Mouse (Mus musculus) CH12.LX (cell line): ENCODE results near the gene Grap2. TPM values are rescaled to one million over a fixed set of nuclear protein-coding genes. Genes with fewer than 3 reads are reported as not detected.

ENCODE experiments used
- DNase-seq: peaks from one replicate; pipeline ENCODE4 v3.0.0-alpha.2; 2013; ENCODE audit errors: extremely low read depth
- H3K27ac ChIP-seq: 2 replicates; pipeline ENCODE4 v1.5.1; 2012; ENCODE audit warnings: low read depth, mild to moderate bottlenecking, control low read depth, moderate library complexity; ENCODE audit not compliant: insufficient read depth
- H3K27me3 ChIP-seq: replicated peaks from 2 replicates; pipeline ENCODE3; 2012; ENCODE audit warnings: inconsistent platforms
- H3K36me3 ChIP-seq, 2 experiments: replicated peaks in 1 of 2; 2 replicates each; pipeline versions ENCODE3 to v1.6.1; 2012; ENCODE audit warnings: inconsistent platforms in 1 of 2, low read length in 1 of 2, mild to moderate bottlenecking in 1 of 2, mixed read lengths in 1 of 2, moderate library complexity in 1 of 2; ENCODE audit not compliant: control insufficient read depth in 1 of 2, insufficient read depth in 1 of 2
- H3K4me1 ChIP-seq, 2 experiments: 2 replicates each; pipeline ENCODE4 v1.6.1; 2012; ENCODE audit warnings: inconsistent platforms in 1 of 2, moderate library complexity in 1 of 2; ENCODE audit not compliant: insufficient read depth in 2 of 2, control insufficient read depth in 1 of 2
- H3K4me2 ChIP-seq: 2 replicates; pipeline ENCODE4 v1.6.1; 2012; ENCODE audit warnings: low read depth, mild to moderate bottlenecking, control low read depth; ENCODE audit not compliant: poor library complexity, insufficient read depth, severe bottlenecking
- H3K4me3 ChIP-seq, 3 experiments: fragments of 150-350 bp in 1 of 3; sonication (generic) in 1 of 3; replicated peaks in 1 of 3; 2 replicates each; pipeline versions ENCODE3 to v1.5.1; 2011 to 2012; ENCODE audit warnings: low read depth in 2 of 3, low read length in 2 of 3, mild to moderate bottlenecking in 2 of 3, moderate library complexity in 2 of 3, control low read depth in 1 of 3, improper control_type of control experiment in 1 of 3, inconsistent platforms in 1 of 3, mixed read lengths in 1 of 3; ENCODE audit not compliant: poor library complexity in 1 of 3
- H3K79me2 ChIP-seq: replicated peaks from 2 replicates; pipeline ENCODE4 v1.6.1; 2012; ENCODE audit warnings: mild to moderate bottlenecking, moderate library complexity; ENCODE audit not compliant: control insufficient read depth, poor library complexity, insufficient read depth, severe bottlenecking; ENCODE audit errors: extremely low read depth
- H3K9ac ChIP-seq: 2 replicates; pipeline ENCODE4 v1.6.1; 2012; ENCODE audit warnings: low read depth, mild to moderate bottlenecking, control low read depth, moderate library complexity; ENCODE audit not compliant: insufficient read depth
- H3K9me3 ChIP-seq: replicated peaks from 2 replicates; pipeline ENCODE3; 2012; ENCODE audit warnings: low read length, inconsistent platforms, mixed read lengths
- CHD1 ChIP-seq: IDR thresholded peaks from 2 replicates; pipeline ENCODE4 v1.6.1; 2012; ENCODE audit warnings: low read depth, low read length, improper control_type of control experiment, inconsistent platforms
- CHD2 ChIP-seq: IDR thresholded peaks from 2 replicates; pipeline ENCODE4 v1.6.1; 2011; ENCODE audit warnings: low read length, improper control_type of control experiment
- E2F4 ChIP-seq: IDR thresholded peaks from 2 replicates; pipeline ENCODE4 v1.6.1; 2011; ENCODE audit warnings: low read depth, low read length, improper control_type of control experiment; ENCODE audit not compliant: insufficient replicate concordance
- GABPA ChIP-seq: IDR thresholded peaks from 2 replicates; pipeline ENCODE4 v1.6.1; 2012; ENCODE audit warnings: low read depth, low read length, improper control_type of control experiment, inconsistent platforms; ENCODE audit not compliant: insufficient replicate concordance
- HCFC1 ChIP-seq: IDR thresholded peaks from 2 replicates; pipeline ENCODE4 v1.6.1; 2012; ENCODE audit warnings: low read depth, mild to moderate bottlenecking, inconsistent platforms, low read length, improper control_type of control experiment
- JUN ChIP-seq: IDR thresholded peaks from 2 replicates; pipeline ENCODE4 v1.6.1; 2011; ENCODE audit warnings: low read depth, mild to moderate bottlenecking, low read length, improper control_type of control experiment, moderate library complexity; ENCODE audit not compliant: insufficient read depth
- JUND ChIP-seq: conservative IDR thresholded peaks from 2 replicates; pipeline ENCODE4 v1.6.1; 2011; ENCODE audit warnings: low read depth, low read length, improper control_type of control experiment
- MAFK ChIP-seq: IDR thresholded peaks from 2 replicates; pipeline ENCODE4 v1.6.1; 2011; ENCODE audit warnings: low read length, improper control_type of control experiment; ENCODE audit not compliant: insufficient replicate concordance
- MAZ ChIP-seq: IDR thresholded peaks from 2 replicates; pipeline ENCODE4 v1.6.1; 2012; ENCODE audit warnings: low read depth, mild to moderate bottlenecking, inconsistent platforms, low read length, improper control_type of control experiment, moderate library complexity
- MXI1 ChIP-seq: IDR thresholded peaks from 2 replicates; pipeline ENCODE4 v1.6.1; 2011; ENCODE audit warnings: mild to moderate bottlenecking, low read depth, low read length, improper control_type of control experiment
- MYC ChIP-seq: IDR thresholded peaks from 2 replicates; pipeline ENCODE4 v1.6.1; 2011; ENCODE audit warnings: low read depth, mild to moderate bottlenecking, improper control_type of control experiment, low read length
- NELFE ChIP-seq: IDR thresholded peaks from 2 replicates; pipeline ENCODE4 v1.6.1; 2011; ENCODE audit warnings: low read depth, low read length, improper control_type of control experiment
- NRF1 ChIP-seq: IDR thresholded peaks from 2 replicates; pipeline ENCODE4 v1.6.1; 2014; ENCODE audit warnings: low read depth, mild to moderate bottlenecking, inconsistent platforms, low read length, improper control_type of control experiment, moderate library complexity
- PAX5 ChIP-seq: IDR thresholded peaks from 2 replicates; pipeline ENCODE4 v1.6.1; 2012; ENCODE audit warnings: low read length, inconsistent platforms, mixed read lengths
- POLR2A ChIP-seq: IDR thresholded peaks from 2 replicates; pipeline ENCODE4 v1.6.1; 2011; ENCODE audit warnings: low read depth, mild to moderate bottlenecking, improper control_type of control experiment, low read length
- RAD21 ChIP-seq: IDR thresholded peaks from 2 replicates; pipeline ENCODE4 v1.6.1; 2011; ENCODE audit warnings: low read depth, mild to moderate bottlenecking, low read length, improper control_type of control experiment, moderate library complexity
- ZMIZ1 ChIP-seq: IDR thresholded peaks from 2 replicates; pipeline ENCODE4 v1.6.1; 2012; ENCODE audit warnings: low read depth, mild to moderate bottlenecking, inconsistent platforms, low read length, improper control_type of control experiment
- dilution Hi-C: fragments of 300-500 bp; cut with MboI; formaldehyde crosslinking; loops from 2 replicates; pipeline ENCODE4 v1.14.3; 2020; ENCODE audit warnings: low sequenced_read_pairs; ENCODE audit not compliant: extremely low pct_unique_long_range_greater_than_20kb, extremely low pct_ligation_motif_present
- in situ Hi-C: fragments of 300-500 bp; cut with MboI; formaldehyde crosslinking; loops from 3 replicates; pipeline ENCODE4 v1.14.3; 2019; ENCODE audit warnings: low sequenced_read_pairs, low pct_ligation_motif_present, low pct_unique_long_range_greater_than_20kb, mixed read lengths
- polyA plus RNA-seq: library from polyadenylated mRNA; unstranded; fragments of >175 nt; gene quantifications from 2 replicates; pipeline ENCODE4 v1.2.1, GENCODE M21; 2012; ENCODE audit warnings: low read depth; ENCODE audit not compliant: insufficient read length
- total RNA-seq, 2 experiments: library from RNA; depleted of rRNA; stranded (reverse); fragments of 300-350 nt in 1 of 2; fragments of >200 nt in 1 of 2; gene quantifications; 2 replicates each; pipeline ENCODE4 v1.2.3; 2012 to 2014

The Grap2 gene
- total and polyA plus RNA-seq, 3 experiments: 1.5 to 6.2 (median 5.0) TPM

GRCm38 (mm10) chr15:80538075-80538474 is 34.3 kb upstream of the Grap2 start:
- Histone ChIP-seq H3K36me3 (no peaks in the 10 kb centered on the region), H3K4me3 (no peak overlapping the region), H3K27ac (no peak overlapping the region), H3K9me3 (no peaks in the 10 kb centered on the region), H3K4me2 (no peak overlapping the region), H3K79me2 (no peaks in the 10 kb centered on the region), H3K9ac (no peak overlapping the region), H3K27me3 (no peaks in the 10 kb centered on the region), H3K4me1 (no peaks in the 10 kb centered on the region)
- DNase-seq: no peak
- TF ChIP-seq CHD2 (no peak), MAFK (no peak), CHD1 (no peak)
- dilution Hi-C loops (no loop called here), in situ Hi-C loops (no loop called here)

GRCm38 (mm10) chr15:80538671-80539340 is 33.6 kb upstream of the Grap2 start:
- H3K27me3 ChIP-seq: no peaks in the 10 kb centered on the region
- TF ChIP-seq JUN (no peak), PAX5 (no peak), POLR2A (no peak), MAZ (no peak), GABPA (no peak), NRF1 (no peak), MYC (no peak), RAD21 (no peak), MXI1 (no peak)
- TF ChIP-seq, all 38 proteins: peak for 0
- no peak overlapping the region for H3K4me3 ChIP-seq
- H3K9me3 ChIP-seq: no peaks in the 10 kb centered on the region
- H3K4me2 ChIP-seq: no peak overlapping the region
- no peak overlapping the region for H3K9ac ChIP-seq
- in situ Hi-C loops (no loop called here), dilution Hi-C loops (no loop called here)
- no peaks in the 10 kb centered on the region for H3K79me2 ChIP-seq
- no peaks in the 10 kb centered on the region for H3K36me3 ChIP-seq
- H3K4me1 ChIP-seq: no peaks in the 10 kb centered on the region; a peak in 1 of 4 replicates
- no peak for DNase-seq
- H3K27ac ChIP-seq: no peak overlapping the region

GRCm38 (mm10) chr15:80544115-80544514 is 28.3 kb upstream of the Grap2 start:
- H3K9me3 ChIP-seq: no peaks in the 10 kb centered on the region
- H3K9ac ChIP-seq: no peak overlapping the region
- H3K4me2 ChIP-seq: no peak overlapping the region
- TF ChIP-seq MYC (no peak), E2F4 (no peak), MAZ (no peak), HCFC1 (no peak), PAX5 (no peak), JUND (no peak), ZMIZ1 (no peak), NELFE (no peak)
- no peaks in the 10 kb centered on the region for H3K36me3 ChIP-seq
- H3K27me3 ChIP-seq: no peaks in the 10 kb centered on the region
- DNase-seq: no peak
- H3K79me2 ChIP-seq: no peaks in the 10 kb centered on the region
- in situ Hi-C loops: no loop called here
- no peak overlapping the region for H3K4me3 ChIP-seq
- no peak overlapping the region for H3K27ac ChIP-seq
- dilution Hi-C loops: no loop called here
- H3K4me1 ChIP-seq: peaks cover 7 to 26% of the 10 kb centered on the region in 2 experiments; a peak in 3 of 4 replicates
